Mouse (Mus musculus): Measurements from ENCODE around the gene Zfp984.
"Not testable (repeated sequence)": the region's sequence is repeated elsewhere in the genome, so short reads cannot be mapped to it uniquely, and the experiment has no call there.

DNA sequence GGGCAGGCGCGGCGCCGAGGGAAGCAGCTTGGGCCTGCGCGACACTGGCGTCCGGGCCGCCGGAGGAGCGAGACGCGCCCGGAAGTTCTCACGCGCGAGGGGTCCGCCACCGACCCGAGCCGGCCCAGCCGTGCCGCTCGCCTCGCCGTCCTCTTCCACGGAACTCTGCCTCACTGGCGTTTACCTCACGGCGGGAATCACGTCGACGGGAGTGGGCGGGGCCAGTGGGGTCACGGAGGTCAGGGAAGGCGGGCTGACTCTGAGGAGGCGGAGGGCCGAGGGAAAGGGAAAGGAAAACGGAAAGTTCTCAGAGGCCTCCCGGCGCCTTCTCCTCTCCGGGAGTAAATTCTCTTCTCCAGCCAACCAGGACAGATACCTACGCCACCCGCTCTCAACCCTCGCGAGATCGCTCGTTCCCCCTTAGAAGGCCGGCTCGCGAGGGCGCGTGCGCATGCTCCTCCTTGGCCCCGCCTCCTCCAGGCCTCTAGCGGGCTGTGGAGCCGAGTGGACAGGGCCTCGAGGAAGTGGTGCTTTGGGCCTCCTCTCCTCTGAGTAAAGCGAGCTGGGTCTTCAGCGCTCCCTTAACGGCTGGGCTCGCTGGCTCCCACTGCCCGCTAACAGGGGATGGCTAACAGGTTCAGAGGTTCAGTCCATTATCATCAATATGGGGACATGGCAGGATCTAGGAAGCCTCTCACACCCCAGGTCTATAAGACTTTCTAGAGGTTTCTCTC is 70.8 kb downstream of the Zfp984 start:
- not testable (repeated sequence) for TF ChIP-seq FLI1 (IDR thresholded peaks at IDR 0.05; ENCODE audit: low read length); GATA1 (IDR thresholded peaks at IDR 0.05; ENCODE audit: borderline replicate concordance, low read length)

Data from megakaryocyte, embryonic 14.5 days (primary cell).